Mouse (Mus musculus): ENCODE data around the gene Ctnnd1. TPM values are rescaled to one million over a fixed set of nuclear protein-coding genes. Genes with fewer than 3 reads are reported as not detected.

Gene Ctnnd1
- polyA plus RNA-seq, 1 experiment, result 64.2 TPM

- DNase-seq (ENCODE audit: low read depth), result no peak
Measured at GRCm38 (mm10) chr2:84607842-84608241, 42.7 kb downstream of the Ctnnd1 start.

- no peak for DNase-seq (ENCODE audit: low read depth)
Measured at GRCm38 (mm10) chr2:84600977-84601376, 49.6 kb downstream of the Ctnnd1 start.

- DNase-seq (ENCODE audit: low read depth), result no peak
Measured at GRCm38 (mm10) chr2:84599270-84599888, 51.2 kb downstream of the Ctnnd1 start.

GRCm38 (mm10) chr2:84597123-84597522 lies 53.4 kb downstream of the Ctnnd1 start:
- DNase-seq (ENCODE audit: low read depth), result no peak

- DNase-seq (ENCODE audit: low read depth), result no peak
Measured at GRCm38 (mm10) chr2:84592801-84593200, 57.8 kb downstream of the Ctnnd1 start.

GRCm38 (mm10) chr2:84585700-84586099 lies 64.9 kb downstream of the Ctnnd1 start:
- DNase-seq (ENCODE audit: low read depth), result no peak

GRCm38 (mm10) chr2:84582286-84582685 lies 68.3 kb downstream of the Ctnnd1 start:
- DNase-seq (ENCODE audit: low read depth), result no peak

GRCm38 (mm10) chr2:84581208-84581607 lies 69.4 kb downstream of the Ctnnd1 start:
- no peak for DNase-seq (ENCODE audit: low read depth)

- no peak for DNase-seq (ENCODE audit: low read depth)
Measured at GRCm38 (mm10) chr2:84579311-84579710, 71.3 kb downstream of the Ctnnd1 start.

- DNase-seq (ENCODE audit: low read depth), result no peak
Measured at GRCm38 (mm10) chr2:84574130-84574529, 76.4 kb downstream of the Ctnnd1 start.

GRCm38 (mm10) chr2:84556888-84557514 lies 93.6 kb downstream of the Ctnnd1 start:
- no peak for DNase-seq (ENCODE audit: low read depth)

GRCm38 (mm10) chr2:84551390-84552100 lies 99.0 kb downstream of the Ctnnd1 start:
- no peak for DNase-seq (ENCODE audit: low read depth)

Other genes starting within 250 kb of the Ctnnd1 start
- gene Calcrl, start 225.4 kb downstream of the Ctnnd1 start, polyA plus RNA-seq (2012; rRNA removed), result 6.5 and 7.3 TPM in 2 replicates
- 6.9 and 8.0 TPM in 2 replicates for gene Tfpi, start 174.0 kb downstream of the Ctnnd1 start, polyA plus RNA-seq (2012; rRNA removed)
- gene Btbd18, start 8.3 kb upstream of the Ctnnd1 start, polyA plus RNA-seq (2012; rRNA removed), result not detected in 2 replicates
- gene Selenoh, start 20.0 kb upstream of the Ctnnd1 start, polyA plus RNA-seq (2012; rRNA removed), result 40.7 and 40.9 TPM in 2 replicates
- not detected in 2 replicates for gene Gm28635, start 27.3 kb upstream of the Ctnnd1 start, polyA plus RNA-seq (2012; rRNA removed)
- gene Med19, start 27.6 kb upstream of the Ctnnd1 start, polyA plus RNA-seq (2012; rRNA removed), result 11.7 and 15.3 TPM in 2 replicates
- gene Tmx2, start 28.4 kb upstream of the Ctnnd1 start, polyA plus RNA-seq (2012; rRNA removed), result 93.5 and 97.4 TPM in 2 replicates
- gene Zdhhc5, start 64.4 kb upstream of the Ctnnd1 start, polyA plus RNA-seq (2012; rRNA removed), result 60.7 and 61.8 TPM in 2 replicates
- 16.8 and 18.8 TPM in 2 replicates for gene Clp1, start 76.6 kb upstream of the Ctnnd1 start, polyA plus RNA-seq (2012; rRNA removed)
- 1.4 and 1.7 TPM in 2 replicates for gene Ypel4, start 83.3 kb upstream of the Ctnnd1 start, polyA plus RNA-seq (2012; rRNA removed)
- gene Gm19426, start 92.9 kb upstream of the Ctnnd1 start, polyA plus RNA-seq (2012; rRNA removed), result 3.0 and 3.5 TPM in 2 replicates
- gene Serping1, start 124.7 kb upstream of the Ctnnd1 start, polyA plus RNA-seq (2012; rRNA removed), result 547 and 588 TPM in 2 replicates
- gene Ube2l6, start 148.1 kb upstream of the Ctnnd1 start, polyA plus RNA-seq (2012; rRNA removed), result 24.8 and 26.9 TPM in 2 replicates
- gene Smtnl1, start 171.9 kb upstream of the Ctnnd1 start, polyA plus RNA-seq (2012; rRNA removed), result not detected in 2 replicates
- gene Timm10, start 176.2 kb upstream of the Ctnnd1 start, polyA plus RNA-seq (2012; rRNA removed), result 30.8 and 47.1 TPM in 2 replicates
- gene Slc43a1, start 188.1 kb upstream of the Ctnnd1 start, polyA plus RNA-seq (2012; rRNA removed), result 16.9 and 21.9 TPM in 2 replicates
- gene Rtn4rl2, start 235.9 kb upstream of the Ctnnd1 start, polyA plus RNA-seq (2012; rRNA removed), result 7.6 and 8.4 TPM in 2 replicates

All from gonadal fat pad, adult 2 months (tissue).